In genomic region chr7:83452309-83452708, GRCm38 (mm10) we compare ENCODE assay signal across 20 mouse cellular contexts.
DNase-seq lines count a peak whose midpoint lies in the region; ATAC-seq and TF ChIP-seq lines count a peak whose summit lies in the region.
"Had no signal": no experiment of that assay in that cellular context is flagged by ENCODE, and none has a peak within 500 bp of the region (broad histone marks: within the 10 kb centered on the region; RNA-seq: fewer than 3 reads in every experiment).

No protein-coding gene starts in this region.

- ATAC-seq in heart, embryonic 12.5 days (ENCODE audit: insufficient number of reproducible peaks, low FRiP score) = peak; percentile 80
- peak; percentile 64; the same call in 1 of the 2 replicates for ATAC-seq in kidney, embryonic 15.5 days (replicated peaks; ENCODE audit: low FRiP score)
- peak; percentile 76 for ATAC-seq in intestine, embryonic 14.5 days (replicated peaks; ENCODE audit: low FRiP score, low TSS enrichment, low read depth)
- ATAC-seq in intestine, postnatal 0 days = peak; percentile 90
- ATAC-seq: liver, postnatal 0 days had no signal

- TF ChIP-seq POLR2A in heart, adult 2 months (IDR thresholded peaks at IDR 0.05; ENCODE audit: insufficient read depth, low read depth, low read length) = no peak

- H3K36me3 ChIP-seq in heart, embryonic 12.5 days = no peaks in the 10 kb centered on the region
- no peaks in the 10 kb centered on the region for H3K36me3 ChIP-seq in heart, adult 2 months (ENCODE audit: control insufficient read depth, insufficient read depth, low read length)
- H3K36me3 ChIP-seq in kidney, embryonic 15.5 days = no peaks in the 10 kb centered on the region
- no peaks in the 10 kb centered on the region for H3K36me3 ChIP-seq in intestine, embryonic 14.5 days (ENCODE audit: control insufficient read depth, insufficient read depth, low read length)
- no peaks in the 10 kb centered on the region for H3K36me3 ChIP-seq in intestine, postnatal 0 days (ENCODE audit: control insufficient read depth, insufficient read depth)
- H3K36me3 ChIP-seq: embryonic facial prominence, embryonic 12.5 days; forebrain, embryonic 12.5 days; hindbrain, embryonic 13.5 days; limb, embryonic 12.5 days; midbrain, embryonic 12.5 days had no signal

- 0 out of 2 replicates have a peak, but pooled peaks cover 2% of the 10 kb centered on the region for H3K9me3 ChIP-seq in heart, embryonic 12.5 days (replicated peaks)
- no peaks in the 10 kb centered on the region for H3K9me3 ChIP-seq in kidney, embryonic 15.5 days (replicated peaks)
- H3K9me3 ChIP-seq in intestine, embryonic 14.5 days (ENCODE audit: control insufficient read depth, low read length) = no peaks in the 10 kb centered on the region
- no peaks in the 10 kb centered on the region for H3K9me3 ChIP-seq in intestine, postnatal 0 days (ENCODE audit: control insufficient read depth)
- H3K9me3 ChIP-seq: embryonic facial prominence, embryonic 12.5 days; forebrain, embryonic 12.5 days; hindbrain, embryonic 13.5 days; limb, embryonic 12.5 days; midbrain, embryonic 12.5 days had no signal

- no peak overlapping the region for H3K9ac ChIP-seq in heart, embryonic 12.5 days
- no peak overlapping the region for H3K9ac ChIP-seq in heart, adult 2 months (ENCODE audit: low read depth, low read length)
- H3K9ac ChIP-seq in kidney, embryonic 15.5 days = no peak overlapping the region
- H3K9ac ChIP-seq in intestine, embryonic 14.5 days (ENCODE audit: low read length) = no peak overlapping the region
- H3K9ac ChIP-seq in intestine, postnatal 0 days (ENCODE audit: low read depth, low read length) = no peak overlapping the region
- H3K9ac ChIP-seq: embryonic facial prominence, embryonic 12.5 days; forebrain, embryonic 12.5 days; hindbrain, embryonic 13.5 days; limb, embryonic 12.5 days; liver, postnatal 0 days; midbrain, embryonic 12.5 days had no signal

- H3K4me3 ChIP-seq in heart, embryonic 12.5 days = no peak overlapping the region
- H3K4me3 ChIP-seq in heart, adult 2 months = no peak overlapping the region
- no peak overlapping the region for H3K4me3 ChIP-seq in kidney, embryonic 15.5 days (replicated peaks)
- no peak overlapping the region for H3K4me3 ChIP-seq in intestine, embryonic 14.5 days (ENCODE audit: low read depth, low read length)
- H3K4me3 ChIP-seq in intestine, postnatal 0 days (ENCODE audit: low read depth, low read length) = no peak overlapping the region
- H3K4me3 ChIP-seq: embryonic facial prominence, embryonic 12.5 days; forebrain, embryonic 12.5 days; gastrocnemius, adult 2 months; hindbrain, embryonic 13.5 days; limb, embryonic 12.5 days; midbrain, embryonic 12.5 days had no signal

- 9% methylated on average over 7 of the region's 7 CpGs for WGBS in heart, embryonic 12.5 days
- WGBS in heart, adult 2 months = 12% methylated on average over 7 of the region's 7 CpGs
- 8% methylated on average over 7 of the region's 7 CpGs for WGBS in kidney, embryonic 15.5 days
- WGBS in intestine, embryonic 14.5 days = 10% methylated on average over 7 of the region's 7 CpGs
- 8% methylated on average over 7 of the region's 7 CpGs for WGBS in intestine, postnatal 0 days

- TF ChIP-seq CTCF in heart, adult 2 months (IDR thresholded peaks at IDR 0.05) = no peak
- TF ChIP-seq CTCF in intestine, postnatal 0 days (IDR thresholded peaks at IDR 0.05; ENCODE audit: low read depth) = no peak

- H3K79me2 ChIP-seq in heart, adult 2 months (replicated peaks; ENCODE audit: control insufficient read depth, insufficient read depth, low read length) = no peaks in the 10 kb centered on the region

- H3K4me2 ChIP-seq in heart, embryonic 12.5 days = peak overlapping the region; percentile 27
- H3K4me2 ChIP-seq in kidney, embryonic 15.5 days = 0 out of 2 replicates have a peak overlapping the region, but pooled peaks have one; percentile 0
- no peak overlapping the region for H3K4me2 ChIP-seq in intestine, embryonic 14.5 days (ENCODE audit: low read length)
- H3K4me2 ChIP-seq in intestine, postnatal 0 days (replicated peaks; ENCODE audit: low read depth) = no peak overlapping the region; the same call in 1 of the 2 replicates
- H3K4me2 ChIP-seq: embryonic facial prominence, embryonic 12.5 days; forebrain, embryonic 12.5 days; hindbrain, embryonic 13.5 days; limb, embryonic 12.5 days; liver, embryonic 11.5 days; midbrain, embryonic 12.5 days had no signal

- peaks cover 18% of the 10 kb centered on the region for H3K4me1 ChIP-seq in heart, embryonic 12.5 days (replicated peaks)
- H3K4me1 ChIP-seq in heart, adult 2 months (ENCODE audit: control insufficient read depth, insufficient read depth, low read length) = no peaks in the 10 kb centered on the region; the same call in 1 of the 2 replicates
- H3K4me1 ChIP-seq in kidney, embryonic 15.5 days = peaks cover 15% of the 10 kb centered on the region
- H3K4me1 ChIP-seq in intestine, embryonic 14.5 days (replicated peaks; ENCODE audit: control insufficient read depth, insufficient read depth, low read length) = 0 out of 2 replicates have a peak, but pooled peaks cover 6% of the 10 kb centered on the region
- no peaks in the 10 kb centered on the region for H3K4me1 ChIP-seq in intestine, postnatal 0 days (replicated peaks; ENCODE audit: control insufficient read depth, insufficient read depth, low read length)
- H3K4me1 ChIP-seq: midbrain, embryonic 12.5 days had no signal

- TF ChIP-seq EP300 in heart, adult 2 months (IDR thresholded peaks at IDR 0.05; ENCODE audit: insufficient read depth, low read depth, low read length) = no peak

- no peak for DNase-seq in heart, adult 2 months
- DNase-seq in kidney, postnatal 4 days = no peak
- no peak for DNase-seq in intestine, embryonic 14.5 days (ENCODE audit: low spot score)
- no peak for DNase-seq in adrenal gland, postnatal 25 days
- DNase-seq: adrenal gland, postnatal 36 days; cerebellum, adult 9-10 months; gastrocnemius, adult 2 months; kidney, postnatal 25 days; layer of hippocampus, postnatal 36 days; liver, postnatal 0 days; lung, postnatal 10 days had no signal

- H3K27me3 ChIP-seq in heart, embryonic 12.5 days (replicated peaks) = no peaks in the 10 kb centered on the region
- H3K27me3 ChIP-seq in heart, adult 2 months (ENCODE audit: control insufficient read depth, insufficient read depth, low read length) = 0 out of 2 replicates have a peak, but pooled peaks cover 1% of the 10 kb centered on the region
- H3K27me3 ChIP-seq in kidney, embryonic 15.5 days = no peaks in the 10 kb centered on the region
- H3K27me3 ChIP-seq in intestine, embryonic 14.5 days (replicated peaks; ENCODE audit: control insufficient read depth, insufficient read depth, low read length) = no peaks in the 10 kb centered on the region
- no peaks in the 10 kb centered on the region for H3K27me3 ChIP-seq in intestine, postnatal 0 days (replicated peaks; ENCODE audit: control insufficient read depth, insufficient read depth, low read length)
- H3K27me3 ChIP-seq: embryonic facial prominence, embryonic 12.5 days; forebrain, embryonic 12.5 days; hindbrain, embryonic 13.5 days; limb, embryonic 12.5 days; midbrain, embryonic 12.5 days had no signal

- H3K27ac ChIP-seq in heart, embryonic 12.5 days (ENCODE audit: poor library complexity, severe bottlenecking) = peak overlapping the region; percentile 77; the same call in 1 of the 2 replicates
- no peak overlapping the region for H3K27ac ChIP-seq in heart, adult 2 months
- H3K27ac ChIP-seq in kidney, embryonic 15.5 days = 0 out of 2 replicates have a peak overlapping the region, but pooled peaks have one; percentile 4
- H3K27ac ChIP-seq in intestine, embryonic 14.5 days (ENCODE audit: low read depth) = no peak overlapping the region
- no peak overlapping the region for H3K27ac ChIP-seq in intestine, postnatal 0 days (ENCODE audit: low read depth, low read length)
- H3K27ac ChIP-seq: forebrain, embryonic 12.5 days; gastrocnemius, adult 2 months; hindbrain, embryonic 13.5 days; midbrain, embryonic 12.5 days had no signal

- intact Hi-C loops in heart, adult 2 months (cut with DNase I) = no loop called here

Comparison
In these comparisons a context has a peak if more than half of its experiments do, and no peak if none do; other contexts are left out.
1. H3K27ac ChIP-seq: peak in heart, embryonic 12.5 days (single experiment) and kidney, embryonic 15.5 days (single experiment); none in heart, adult 2 months (single experiment), intestine, embryonic 14.5 days (single experiment) and intestine, postnatal 0 days (single experiment).
2. H3K4me2 ChIP-seq: peak in heart, embryonic 12.5 days (single experiment) and kidney, embryonic 15.5 days (single experiment); none in intestine, embryonic 14.5 days (single experiment) and intestine, postnatal 0 days (single experiment).
3. Peak in every context shown above with its lines, with median percentiles within 50 percentile points of each other: ATAC-seq.